Mouse (Mus musculus): Measurements from ENCODE around the gene Slc25a38.

Gene Slc25a38

GRCm38 (mm10) chr9:120149222-120149828, 39.2 kb downstream of the Slc25a38 start, which contains the start of gene Mobp:
TSS of gene Mobp (plus strand) at chr9:120149707.
- DNase-seq: no peak

GRCm38 (mm10) chr9:120151152-120151551, 41.0 kb downstream of the Slc25a38 start:
- DNase-seq: no peak

- DNase-seq: no peak
Observed at GRCm38 (mm10) chr9:120151906-120152399, 41.8 kb downstream of the Slc25a38 start.

GRCm38 (mm10) chr9:120158047-120158446, 47.9 kb downstream of the Slc25a38 start:
- DNase-seq: no peak

- no peak for DNase-seq
Observed at GRCm38 (mm10) chr9:120163862-120164261, 53.7 kb downstream of the Slc25a38 start.

- DNase-seq: no peak
Observed at GRCm38 (mm10) chr9:120167826-120168225, 57.7 kb downstream of the Slc25a38 start.

GRCm38 (mm10) chr9:120171295-120171694, 61.1 kb downstream of the Slc25a38 start:
- DNase-seq: peak; percentile 71

Measured in lung, postnatal 10 days (tissue).